Mouse (Mus musculus): Measurements from ENCODE around the gene Zfp710. TPM values are rescaled to one million over a fixed set of nuclear protein-coding genes. Genes with fewer than 3 reads are reported as not detected.

Zfp710 gene
- total RNA-seq, 2 experiments from 2014 or later: 14.2 to 16.7 TPM

DNA sequence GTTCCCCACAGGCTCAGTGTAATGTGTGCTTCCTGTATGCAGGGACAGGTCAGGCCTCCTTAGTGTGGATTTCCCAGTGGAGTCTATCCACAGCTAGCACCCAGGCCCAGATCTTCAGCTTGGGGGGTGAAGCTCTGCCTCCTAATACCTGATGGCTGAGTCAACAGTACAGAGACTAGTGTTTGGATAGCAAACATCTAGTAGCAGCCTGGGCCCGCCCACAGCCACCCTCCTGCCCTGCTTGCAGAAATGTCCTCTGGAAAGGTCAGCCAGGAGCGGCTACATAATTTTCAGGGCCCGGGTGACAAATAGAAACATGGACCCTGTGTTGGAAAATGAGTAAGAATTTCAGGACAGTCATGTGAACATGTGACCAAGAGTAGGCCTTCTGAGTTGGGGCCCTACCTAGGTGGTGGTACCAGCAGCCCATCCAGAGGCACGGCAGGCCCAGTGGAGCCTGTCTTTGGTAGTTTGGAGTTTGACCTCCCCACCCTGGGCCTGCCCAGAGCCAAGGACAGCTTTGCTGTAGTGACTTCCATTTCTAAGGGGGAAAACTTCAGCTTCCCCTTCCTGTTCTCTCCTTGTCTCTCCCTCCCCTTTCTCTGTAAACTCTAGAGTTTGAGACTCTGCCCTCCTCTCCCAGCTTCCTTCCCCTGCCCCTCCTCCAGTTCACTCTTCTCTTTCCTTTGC lies 32.5 kb downstream of the Zfp710 start:
- DNase-seq: no peak

DNA sequence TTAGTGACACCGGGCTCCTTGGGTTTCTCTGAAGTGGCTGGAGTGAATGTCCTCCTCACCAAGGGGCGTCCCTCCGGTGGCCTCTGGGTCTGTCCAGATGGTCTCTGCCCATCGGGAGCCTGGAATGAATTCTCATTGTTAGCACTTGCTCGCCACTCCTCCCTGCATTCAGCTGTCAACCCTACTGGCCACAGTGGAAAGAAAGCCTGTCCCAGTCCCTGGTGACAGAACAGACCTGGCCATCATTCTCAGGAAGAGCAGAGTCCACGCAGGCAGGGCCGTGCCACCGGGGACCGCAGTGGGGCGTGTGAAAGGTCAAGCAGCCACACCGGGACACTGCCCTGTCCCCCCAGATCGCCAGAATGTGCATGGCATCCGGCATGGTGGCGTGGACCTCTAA lies 33.2 kb downstream of the Zfp710 start:
- no peak for DNase-seq

DNA sequence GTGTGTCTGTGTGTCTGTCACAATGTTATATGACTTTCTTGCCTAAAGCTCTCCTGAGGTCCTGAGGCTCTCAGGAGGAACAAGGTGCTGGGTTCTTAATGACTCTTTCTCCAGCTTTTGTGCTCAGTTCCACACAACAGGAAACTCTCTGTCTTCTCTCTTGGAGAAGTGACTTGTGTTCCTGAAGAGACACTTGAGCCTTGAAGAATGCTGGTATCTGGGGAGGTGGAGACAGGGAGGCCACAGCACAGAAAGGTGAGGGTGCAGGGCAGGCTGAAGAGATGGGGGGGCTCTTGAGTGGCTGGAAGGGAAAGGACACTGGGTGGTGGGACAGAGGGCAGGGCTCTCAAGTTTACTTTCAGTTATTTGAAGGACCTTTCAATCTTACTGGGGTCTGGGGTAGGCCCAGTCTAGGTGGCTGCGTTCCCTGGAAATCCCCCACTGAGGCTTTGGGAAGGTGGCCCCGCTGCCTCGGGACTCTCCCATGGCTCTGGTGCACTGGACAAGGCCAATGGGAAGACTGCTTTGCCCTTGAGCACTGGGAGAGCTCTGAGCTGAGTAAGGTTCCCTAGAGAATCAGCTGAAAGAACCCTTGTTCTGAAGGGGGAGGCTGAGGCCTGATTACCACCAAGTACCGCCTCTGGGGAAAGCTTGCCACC lies 33.9 kb downstream of the Zfp710 start:
- no peak for DNase-seq

DNA sequence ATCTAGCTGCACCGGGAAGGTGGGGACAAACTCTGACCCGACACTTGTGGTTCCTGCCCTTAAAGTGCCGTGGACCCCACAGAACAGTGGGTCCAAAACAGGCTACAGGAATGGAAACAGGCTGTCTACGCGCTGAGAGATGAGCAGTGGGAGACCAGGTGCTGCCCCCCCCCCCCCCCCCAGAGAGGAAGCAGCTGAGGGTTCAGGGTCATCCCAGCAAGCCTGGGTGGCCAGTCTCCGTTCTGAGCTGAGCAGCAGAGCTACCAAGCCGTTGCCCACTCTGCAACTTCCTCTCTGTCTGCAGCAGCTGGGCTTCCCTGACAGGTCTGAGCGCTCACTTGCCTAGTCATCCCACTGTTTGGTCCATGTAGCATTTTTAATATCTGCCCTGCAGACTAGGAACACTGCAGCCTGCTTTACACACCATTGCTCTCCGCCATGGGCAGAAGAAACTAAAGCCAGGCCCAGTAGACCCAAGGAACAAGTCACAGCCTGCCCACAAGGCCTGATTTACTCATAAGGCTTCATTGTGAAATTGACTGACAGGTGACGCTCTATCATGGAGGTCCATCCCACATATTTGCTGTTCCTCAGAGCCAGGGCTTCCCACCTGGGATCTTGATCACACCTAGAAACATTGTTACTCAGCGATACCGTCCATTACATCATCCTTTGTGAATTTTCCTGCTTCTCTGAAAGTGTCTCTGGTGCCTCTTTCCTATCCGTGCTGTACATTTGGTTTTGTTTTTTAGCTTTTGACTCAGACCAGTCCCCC lies 34.6 kb downstream of the Zfp710 start:
- DNase-seq: no peak

DNA sequence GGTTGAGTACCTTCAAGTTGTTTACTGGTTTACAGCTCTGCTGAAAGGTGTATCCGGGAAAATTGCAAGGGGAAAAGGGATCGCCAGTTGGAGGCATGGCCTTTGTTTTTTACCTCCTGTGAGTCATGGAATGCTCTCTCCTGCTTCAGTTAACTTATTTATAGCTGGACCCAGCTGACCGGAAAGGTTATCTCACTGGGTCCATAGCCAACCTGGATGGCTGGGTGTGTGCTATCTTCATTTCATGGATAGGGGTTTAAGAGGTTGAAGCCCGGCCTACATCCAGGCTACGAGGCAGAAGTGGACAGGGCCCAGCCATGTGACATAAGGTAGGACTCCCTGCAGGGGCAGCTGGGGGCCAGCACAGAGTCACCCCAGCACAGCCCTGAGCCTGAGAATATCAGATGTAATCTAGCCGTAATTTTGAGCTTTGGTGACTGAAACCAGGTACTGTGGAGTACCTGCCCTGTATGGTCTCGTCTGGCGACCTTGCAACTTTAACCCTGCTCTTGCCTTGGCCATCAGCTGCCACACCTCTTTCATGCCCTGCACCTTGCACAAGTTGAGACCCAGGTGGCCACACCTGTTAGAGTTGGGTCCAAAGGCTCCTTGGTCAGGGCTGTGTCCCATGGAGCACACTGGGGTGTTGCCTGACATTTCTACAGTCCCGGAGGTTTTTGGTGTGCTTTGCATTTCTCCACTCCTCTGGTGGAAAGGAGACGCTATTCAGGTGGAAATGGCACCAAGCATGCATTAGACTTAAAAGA lies 35.6 kb downstream of the Zfp710 start:
- DNase-seq: no peak

DNA sequence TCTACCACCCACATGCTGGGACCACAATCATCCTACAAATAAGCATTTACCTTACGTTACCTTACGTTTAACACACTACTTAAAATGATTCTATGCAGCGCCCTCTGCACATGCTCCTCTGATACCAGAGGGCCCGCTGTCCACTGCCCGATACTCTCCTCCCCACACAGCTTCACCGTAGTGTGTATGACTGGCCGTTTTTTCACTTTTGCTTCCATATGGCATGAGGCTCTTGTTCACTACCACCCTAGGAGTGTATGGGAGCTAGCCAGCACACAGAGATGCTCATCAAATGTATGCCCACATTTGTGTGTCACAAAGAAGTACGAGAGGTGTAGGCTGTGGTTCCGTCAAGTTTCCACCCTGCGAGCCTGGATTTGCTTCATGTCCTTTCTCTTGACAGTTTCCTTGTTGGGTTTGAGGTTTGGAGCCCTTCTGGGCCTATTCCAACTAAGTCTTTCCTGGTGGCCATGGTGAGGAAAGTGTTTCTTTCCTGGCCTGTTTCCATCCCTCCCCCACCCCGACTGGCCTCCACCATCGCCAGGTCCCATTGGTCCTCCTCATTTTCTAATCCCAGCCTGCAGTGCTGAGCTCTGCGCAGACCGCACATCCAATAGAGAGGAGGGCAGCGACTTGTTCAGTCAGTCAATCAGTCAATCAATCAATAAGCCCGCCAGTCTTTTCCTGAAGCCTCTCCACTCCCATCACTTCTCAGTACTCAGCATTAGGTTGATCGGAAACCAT lies 37.6 kb downstream of the Zfp710 start:
- no peak for DNase-seq

DNA sequence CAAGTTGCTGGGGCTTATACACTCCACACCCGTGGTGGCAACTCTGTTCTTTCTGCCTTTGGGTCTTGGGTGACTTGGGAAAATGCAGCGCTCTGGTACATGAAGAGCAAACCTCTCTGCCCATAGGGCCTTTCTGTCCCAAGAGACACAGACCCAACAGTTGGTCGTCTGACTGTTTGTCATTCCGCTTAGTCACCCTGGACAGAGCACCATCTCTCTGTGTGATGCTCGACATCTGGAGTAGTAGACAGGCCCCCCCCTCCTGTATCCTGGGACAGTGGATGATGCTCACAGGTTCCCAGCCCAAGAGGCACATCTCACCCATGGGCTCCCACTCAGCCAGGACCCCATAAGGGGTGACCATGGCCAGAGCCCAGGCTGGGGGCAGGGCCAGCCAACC lies 38.6 kb downstream of the Zfp710 start:
- no peak for DNase-seq

DNA sequence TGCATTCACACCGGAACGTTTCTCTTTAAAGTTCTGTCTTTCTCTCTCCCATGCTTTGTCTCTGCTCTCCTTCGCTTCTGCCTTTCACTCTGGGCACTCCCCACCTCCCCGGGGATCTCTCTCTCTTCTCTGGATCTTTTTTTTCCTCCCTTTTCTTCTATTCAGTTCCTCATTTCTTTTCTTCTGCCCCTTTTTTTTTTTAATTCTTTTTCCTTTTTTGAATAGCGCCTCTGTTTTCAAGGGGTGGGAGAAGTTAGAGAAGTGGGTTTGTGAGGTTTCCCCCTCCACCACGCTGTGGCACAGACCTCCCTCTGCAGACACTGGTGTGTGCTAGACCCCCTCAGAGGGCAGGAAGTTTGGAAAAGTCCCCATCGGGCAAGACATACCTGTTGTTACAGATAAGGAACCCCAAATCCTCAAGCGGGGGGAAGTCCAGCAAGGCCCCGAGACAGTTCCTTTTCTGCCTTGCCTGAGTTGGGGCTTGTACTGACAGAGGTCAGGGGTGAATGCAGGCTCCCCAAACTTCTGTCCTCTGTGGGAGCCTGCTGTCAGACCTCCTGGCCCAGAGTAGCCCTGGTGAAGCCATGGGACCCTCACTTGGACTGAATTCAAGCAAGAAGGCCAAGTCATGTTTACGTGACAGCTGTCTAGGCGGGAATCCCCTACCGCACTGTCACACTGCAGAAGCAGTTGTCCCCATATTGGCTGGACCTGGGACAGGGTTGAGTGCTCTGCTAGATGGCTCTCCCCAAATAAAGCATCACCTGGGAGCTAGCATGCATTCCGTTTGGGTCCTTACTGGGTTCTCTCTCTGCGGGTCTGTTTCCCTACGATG lies 39.5 kb downstream of the Zfp710 start:
- DNase-seq: no peak

DNA sequence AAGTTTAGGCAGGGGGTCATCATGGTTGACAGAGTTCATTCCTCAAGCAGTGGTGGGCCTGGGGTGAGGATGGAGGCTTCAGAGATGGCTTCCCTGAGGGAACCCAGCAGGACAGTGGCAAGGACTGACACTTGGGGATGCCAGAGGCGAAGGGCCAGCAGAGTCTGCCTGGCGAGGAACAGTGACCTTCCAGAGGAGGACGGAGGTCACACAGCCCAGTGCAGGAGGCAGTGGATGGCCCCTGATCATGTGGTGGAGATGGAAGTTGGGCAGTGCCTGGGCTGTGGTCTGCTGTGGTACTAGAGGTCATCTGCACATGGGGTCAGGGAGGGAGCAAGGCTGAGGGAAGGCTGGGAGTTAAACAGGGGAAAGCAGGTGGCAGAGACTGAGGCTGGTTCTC lies 40.6 kb downstream of the Zfp710 start:
- no peak for DNase-seq

DNA sequence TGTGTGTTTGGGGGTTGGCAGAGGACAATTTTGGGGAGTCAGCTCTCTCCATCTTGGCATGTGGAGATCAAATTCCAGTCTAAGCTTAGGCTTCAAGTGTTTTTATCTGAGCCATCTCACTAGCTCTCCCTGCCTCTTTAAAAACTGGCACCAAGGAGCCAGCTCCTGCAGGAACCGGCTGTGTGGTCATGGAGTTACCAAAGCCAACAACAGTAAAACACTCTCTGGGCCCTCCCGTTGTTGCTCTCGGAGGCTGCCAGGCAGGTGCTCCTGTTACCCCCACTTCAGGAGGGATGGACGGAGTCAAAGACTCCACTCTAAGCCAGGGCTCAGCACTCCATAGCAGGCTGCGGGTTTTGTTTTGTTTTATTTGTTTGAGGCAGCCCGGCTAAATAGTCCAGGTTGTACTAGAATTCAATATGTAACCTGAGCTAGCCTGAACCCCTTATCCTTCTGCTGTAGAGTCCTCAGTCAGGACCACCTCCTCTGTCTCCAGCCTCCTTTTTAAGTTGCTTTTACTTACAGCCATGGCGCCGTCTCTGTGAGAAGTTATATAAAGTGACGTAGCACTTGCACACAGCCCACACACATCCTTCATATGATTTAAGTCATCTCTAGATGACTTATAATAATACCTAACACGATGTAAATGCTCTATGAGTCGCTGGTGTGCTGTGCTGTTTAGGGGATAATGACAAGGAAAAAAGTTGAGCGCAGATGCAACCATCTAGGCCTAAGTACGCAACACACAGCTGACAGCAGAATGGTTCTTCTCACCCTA lies 42.3 kb downstream of the Zfp710 start:
- DNase-seq: no peak

DNA sequence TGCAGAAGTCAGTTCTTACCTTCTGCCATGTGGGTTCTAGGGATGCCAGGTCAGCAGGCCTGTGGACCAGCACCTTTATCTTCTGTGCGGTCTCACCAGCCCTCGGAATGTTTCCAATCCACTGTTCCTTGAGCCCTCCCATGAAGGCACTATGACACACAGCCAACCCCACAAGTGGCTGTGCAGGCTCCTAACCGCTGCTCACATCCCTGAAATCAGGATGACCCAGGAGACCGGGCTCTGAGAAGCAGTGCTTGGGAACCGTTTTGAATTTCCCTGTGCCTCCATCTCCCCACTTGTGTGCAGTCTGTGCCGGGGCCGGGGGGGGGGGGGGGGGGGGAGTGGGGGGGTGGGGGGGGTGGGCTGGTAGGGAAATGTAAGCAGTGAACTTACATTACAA lies 43.7 kb downstream of the Zfp710 start:
- DNase-seq: no peak

DNA sequence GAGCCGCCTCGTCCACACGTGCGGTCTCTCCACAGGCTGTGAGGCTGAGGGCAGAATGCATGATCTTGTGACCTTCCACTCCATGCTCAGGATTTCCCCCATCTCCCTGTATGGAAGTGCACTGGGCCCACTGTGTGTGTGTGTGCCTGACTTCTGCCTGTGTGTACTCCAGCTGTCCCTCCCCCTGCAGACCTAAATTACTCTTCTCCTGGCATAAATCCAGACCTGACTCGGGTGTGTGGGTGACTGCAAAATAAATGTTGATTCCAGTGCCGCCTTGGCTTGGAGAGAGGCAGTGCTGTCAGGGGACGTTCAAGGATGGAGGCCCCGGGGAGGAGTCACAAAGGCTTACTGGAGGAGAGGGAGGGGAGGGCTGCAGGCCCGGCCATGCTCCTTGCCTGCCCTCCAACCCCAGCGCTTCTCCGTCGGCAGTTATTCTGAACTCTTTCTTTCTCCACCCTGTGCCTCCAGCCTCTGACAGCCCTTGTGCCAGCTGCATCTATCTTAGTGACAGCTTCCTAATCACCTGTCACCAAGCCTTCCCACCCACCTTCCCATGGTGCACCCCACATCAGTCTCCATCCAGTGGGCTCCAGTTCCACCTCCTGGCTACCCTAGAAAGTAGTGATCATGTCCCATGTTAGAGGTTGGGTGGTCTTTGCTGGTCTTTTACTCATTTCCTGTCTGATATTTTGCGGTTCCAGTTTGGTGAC lies 45.2 kb downstream of the Zfp710 start:
- DNase-seq: no peak

DNA sequence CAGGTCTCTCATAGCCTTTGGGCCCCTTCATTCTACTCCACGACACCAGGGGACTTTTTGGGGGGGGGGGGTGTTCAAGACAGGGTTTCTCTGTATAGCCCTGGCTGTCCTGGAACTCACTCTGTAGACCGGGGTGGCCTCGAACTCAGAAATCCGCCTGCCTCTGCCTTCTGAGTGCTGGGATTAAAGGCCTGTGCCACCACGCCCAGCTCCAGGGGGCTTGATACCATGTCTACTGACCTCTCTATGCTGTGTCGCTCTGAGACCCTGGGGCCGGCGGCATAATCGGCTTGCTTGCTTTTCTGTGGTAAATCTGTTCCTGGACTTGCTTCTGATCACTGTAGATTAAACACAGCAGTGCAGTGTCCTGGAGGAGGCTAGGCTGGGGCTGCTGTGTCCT lies 46.6 kb downstream of the Zfp710 start:
- DNase-seq: no peak

DNA sequence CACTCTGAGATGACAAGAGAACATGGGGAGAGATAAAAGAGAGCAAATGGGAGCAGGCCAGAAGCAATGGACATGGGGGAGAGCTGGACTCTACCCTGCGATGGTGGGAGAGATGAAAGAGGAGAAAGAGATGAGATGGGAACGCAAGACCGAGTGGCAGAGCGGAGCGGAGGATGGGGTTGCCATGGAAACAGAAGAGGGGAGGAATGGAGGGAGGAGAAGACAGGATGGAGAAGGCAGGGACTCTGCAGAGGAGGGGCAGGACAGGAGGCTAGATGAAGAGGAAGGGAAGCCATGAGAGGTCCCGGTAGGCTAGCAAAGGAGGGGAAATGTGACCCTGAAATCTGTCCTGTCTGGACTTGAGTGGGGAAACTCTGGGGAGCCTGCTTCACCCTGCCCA lies 47.7 kb downstream of the Zfp710 start:
- DNase-seq: no peak

DNA sequence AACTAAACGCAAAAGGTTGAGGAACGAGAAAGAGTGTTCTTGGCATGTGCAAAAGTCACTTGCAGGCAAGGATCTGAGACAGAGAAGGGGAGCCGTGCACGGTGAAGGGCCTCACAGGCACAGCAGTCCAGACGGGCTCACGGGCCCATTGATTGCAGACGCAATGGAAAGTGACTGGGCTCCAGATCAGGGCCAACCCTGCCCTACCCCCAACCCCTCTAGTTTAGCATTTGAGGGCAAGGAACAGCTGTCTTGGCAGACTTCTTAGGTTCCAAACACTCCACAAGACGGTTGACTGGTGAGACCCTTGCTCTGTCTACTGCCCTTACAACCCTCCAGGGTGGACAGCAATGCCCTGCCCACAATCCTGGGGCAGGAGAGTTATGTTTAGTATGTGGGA lies 48.9 kb downstream of the Zfp710 start:
- no peak for DNase-seq

DNA sequence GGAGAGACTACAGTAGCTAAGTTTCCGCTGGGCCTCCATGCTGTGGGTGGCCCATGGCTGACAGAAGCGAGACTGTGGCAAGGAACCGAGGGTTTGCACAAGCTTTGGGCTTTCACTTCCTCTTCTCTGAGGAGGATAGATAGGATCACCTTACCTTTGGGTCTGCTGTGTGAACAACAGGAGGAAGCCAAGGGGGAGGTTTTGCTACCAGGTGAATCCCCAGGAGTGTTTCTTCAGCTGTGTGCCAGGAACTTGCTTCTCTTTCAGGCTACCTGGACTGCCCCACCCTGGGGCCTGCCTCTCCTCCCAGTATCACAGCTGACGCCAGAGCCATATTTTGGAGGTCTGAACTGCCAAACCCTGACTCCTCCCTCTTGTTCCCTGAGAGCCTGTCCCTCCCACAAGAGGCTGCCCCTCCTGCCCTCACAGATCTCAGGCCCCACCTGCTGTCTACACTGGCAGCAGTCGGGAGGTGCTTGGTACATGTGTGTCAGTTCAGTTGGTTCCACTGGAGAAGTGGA lies 50.4 kb downstream of the Zfp710 start:
- no peak for DNase-seq

DNA sequence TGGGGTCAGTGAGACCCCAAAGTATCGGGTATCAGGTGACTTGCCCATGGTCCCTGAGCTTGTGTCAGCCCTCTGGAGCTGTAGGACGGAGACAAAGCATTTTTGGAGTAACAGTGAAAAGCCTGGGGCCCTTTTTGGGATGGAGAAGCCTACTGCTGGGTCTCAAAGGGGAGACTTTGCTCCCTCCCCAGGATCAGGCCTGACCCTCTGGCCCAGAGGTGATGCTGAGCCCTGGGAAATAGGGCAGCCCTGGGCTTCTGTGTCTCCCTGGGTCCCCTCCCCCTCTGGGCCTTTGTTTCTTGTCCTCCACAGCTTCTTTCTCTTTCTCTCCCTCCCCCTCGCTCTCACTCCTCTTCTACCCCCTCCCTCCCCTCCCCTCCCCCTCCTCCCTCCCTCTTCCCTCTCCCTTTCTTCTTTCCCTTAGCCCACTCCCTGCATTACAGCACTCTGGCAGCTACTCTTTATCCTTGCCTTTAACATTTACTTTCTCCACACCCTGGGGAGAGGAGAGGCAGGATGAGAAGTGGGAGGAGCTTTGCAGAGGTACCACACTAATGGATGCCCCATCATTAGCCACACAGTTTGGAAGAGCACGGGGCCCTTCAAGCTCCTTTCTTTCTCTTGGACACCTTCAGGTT lies 51.5 kb downstream of the Zfp710 start:
- no peak for DNase-seq

DNA sequence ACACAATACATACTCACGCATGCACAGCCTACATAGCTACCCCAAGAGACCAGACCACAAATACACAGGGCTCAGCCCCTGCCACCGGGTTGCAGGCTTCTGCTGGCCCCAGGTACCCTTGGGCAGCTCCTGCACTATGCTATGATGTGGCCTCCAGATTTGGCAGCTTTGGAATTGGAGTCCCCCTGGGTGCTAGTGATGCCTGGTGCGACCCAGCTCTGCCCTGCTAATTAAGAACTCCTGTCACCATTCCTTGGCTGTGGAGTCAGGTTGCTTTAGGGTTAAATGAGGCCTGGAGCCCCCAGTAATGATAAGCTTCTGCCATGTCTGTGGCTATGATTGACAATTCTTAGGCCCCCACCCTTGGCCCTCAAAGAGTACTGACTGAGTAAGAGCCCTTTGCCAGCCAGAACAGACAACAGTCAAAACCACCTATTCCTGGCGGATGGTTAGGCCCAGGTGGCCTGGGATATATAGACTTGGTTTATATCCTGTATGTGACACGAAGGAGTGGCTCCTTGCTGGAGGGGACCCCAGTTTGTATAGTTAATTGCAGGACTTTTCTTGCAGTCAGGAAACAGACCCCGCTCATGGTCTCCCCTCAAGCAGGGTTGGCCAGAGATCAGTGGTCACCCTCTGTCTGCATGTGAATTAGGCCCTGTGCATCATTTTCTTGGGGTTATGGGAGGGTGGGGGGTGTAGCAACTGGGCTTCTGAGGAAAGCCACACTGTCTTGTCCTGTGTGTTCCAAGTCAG lies 52.5 kb downstream of the Zfp710 start:
- DNase-seq: no peak

Measured in gastrocnemius, postnatal 10 days (tissue).